Mouse (Mus musculus): ENCODE data around the gene Larp1b. TPM values are rescaled to one million over a fixed set of nuclear protein-coding genes. Genes with fewer than 3 reads are reported as not detected.
"Not testable (repeated sequence)": the region's sequence is repeated elsewhere in the genome, so short reads cannot be mapped to it uniquely, and the experiment has no call there.

Larp1b gene
- total RNA-seq (2021): 10 to 100 TPM; 67.6 to 68.4 TPM

GRCm38 (mm10) chr3:40949170-40949902 lies at the start of gene Larp1b:
Larp1b (plus strand) TSS chr3:40949828.
- peak; percentile 99 to 100 for DNase-seq
- intact Hi-C loops (cut with DNase I): loop anchor here (2.0 to 5.0 kb wide), 2 partner anchors 55 to 202 kb away; no protein-coding TSS in a partner anchor

- DNase-seq; intact Hi-C loops (cut with DNase I): not testable (repeated sequence)
These were observed 47.2 kb upstream of the Larp1b start, which contains the start of gene 1700034I23Rik for GRCm38 (mm10) chr3:40902443-40902842. 1700034I23Rik (minus strand) TSS chr3:40902543.

GRCm38 (mm10) chr3:40938189-40938588 lies 11.4 kb upstream of the Larp1b start:
- intact Hi-C loops (cut with DNase I): no loop called here
- DNase-seq: no peak

- no peak for DNase-seq
- intact Hi-C loops (cut with DNase I): no loop called here
These were observed 11.0 kb upstream of the Larp1b start for GRCm38 (mm10) chr3:40938592-40938991.

GRCm38 (mm10) chr3:40939019-40939418 lies 10.6 kb upstream of the Larp1b start:
- DNase-seq: no peak
- intact Hi-C loops (cut with DNase I): no loop called here

GRCm38 (mm10) chr3:40949903-40950600 lies 424 bp downstream of the Larp1b start:
- intact Hi-C loops (cut with DNase I): loop anchor here (2.0 to 5.0 kb wide), 3 partner anchors 55 to 203 kb away; no protein-coding TSS in a partner anchor
- peak in 1 of 2 experiments; percentile 44 for DNase-seq

GRCm38 (mm10) chr3:40950601-40951201 lies 1.1 kb downstream of the Larp1b start:
- intact Hi-C loops (cut with DNase I): loop anchor here (2.0 kb wide), 1 partner anchor 134 kb away; no protein-coding TSS in a partner anchor
- peak; percentile 60 to 71 for DNase-seq

GRCm38 (mm10) chr3:40951365-40951764 lies 1.7 kb downstream of the Larp1b start:
- peak in 1 of 2 experiments; percentile 11 for DNase-seq
- intact Hi-C loops (cut with DNase I): loop anchor here (2.0 kb wide), 1 partner anchor 133 kb away; no protein-coding TSS in a partner anchor

GRCm38 (mm10) chr3:40952606-40953005 lies 3.0 kb downstream of the Larp1b start:
- no peak for DNase-seq
- intact Hi-C loops (cut with DNase I): no loop called here

- DNase-seq: no peak
- intact Hi-C loops (cut with DNase I): no loop called here
These were observed 5.2 kb downstream of the Larp1b start for GRCm38 (mm10) chr3:40954792-40955191.

GRCm38 (mm10) chr3:40958831-40959230 lies 9.2 kb downstream of the Larp1b start:
- intact Hi-C loops (cut with DNase I): no loop called here
- DNase-seq: no peak

- no peak for DNase-seq
- intact Hi-C loops (cut with DNase I): no loop called here
These were observed 31.1 kb downstream of the Larp1b start for GRCm38 (mm10) chr3:40980758-40981157.

- intact Hi-C loops (cut with DNase I): no loop called here
These were observed 37.9 kb downstream of the Larp1b start for GRCm38 (mm10) chr3:40987539-40987938.

GRCm38 (mm10) chr3:40988722-40989121 lies 39.1 kb downstream of the Larp1b start:
- intact Hi-C loops (cut with DNase I): no loop called here
- no peak for DNase-seq

More at GRCm38 (mm10) chr3:40987539-40987938, 37.9 kb downstream of the Larp1b start:
- DNase-seq: no peak

- no peak for DNase-seq
- intact Hi-C loops (cut with DNase I): no loop called here
These were observed 41.9 kb downstream of the Larp1b start for GRCm38 (mm10) chr3:40991541-40991940.

GRCm38 (mm10) chr3:40995161-40995560 lies 45.5 kb downstream of the Larp1b start:
- intact Hi-C loops (cut with DNase I): no loop called here
- no peak for DNase-seq

- DNase-seq: no peak
- intact Hi-C loops (cut with DNase I): no loop called here
These were observed 59.7 kb downstream of the Larp1b start for GRCm38 (mm10) chr3:41009315-41009714.

- DNase-seq: no peak
- intact Hi-C loops (cut with DNase I): no loop called here
These were observed 60.4 kb downstream of the Larp1b start for GRCm38 (mm10) chr3:41009990-41010389.

- DNase-seq: no peak
- intact Hi-C loops (cut with DNase I): no loop called here
These were observed 61.1 kb downstream of the Larp1b start for GRCm38 (mm10) chr3:41010701-41011100.

GRCm38 (mm10) chr3:41012451-41012850 lies 62.8 kb downstream of the Larp1b start:
- intact Hi-C loops (cut with DNase I): no loop called here

GRCm38 (mm10) chr3:41014946-41015345 lies 65.3 kb downstream of the Larp1b start:
- intact Hi-C loops (cut with DNase I): no loop called here
- DNase-seq: no peak

More at GRCm38 (mm10) chr3:41012451-41012850, 62.8 kb downstream of the Larp1b start:
- DNase-seq: no peak

Measured in heart, postnatal 36 days (tissue).